Mouse (Mus musculus): ENCODE measurements around the gene Ptpn3.

- TF ChIP-seq ZNF384 (IDR thresholded peaks at IDR 0.05; ENCODE audit: low read depth, low read length) (no peak), HCFC1 (IDR thresholded peaks at IDR 0.05; ENCODE audit: borderline replicate concordance, insufficient read depth, low read length) (no peak), ZC3H11A (IDR thresholded peaks at IDR 0.05; ENCODE audit: borderline replicate concordance, low read depth, low read length) (no peak)
These were observed 37.3 kb upstream of the Ptpn3 start for GRCm38 (mm10) chr4:57338923-57339322.
